Mouse (Mus musculus): Measurements from ENCODE around the gene Arhgef28.

DNA sequence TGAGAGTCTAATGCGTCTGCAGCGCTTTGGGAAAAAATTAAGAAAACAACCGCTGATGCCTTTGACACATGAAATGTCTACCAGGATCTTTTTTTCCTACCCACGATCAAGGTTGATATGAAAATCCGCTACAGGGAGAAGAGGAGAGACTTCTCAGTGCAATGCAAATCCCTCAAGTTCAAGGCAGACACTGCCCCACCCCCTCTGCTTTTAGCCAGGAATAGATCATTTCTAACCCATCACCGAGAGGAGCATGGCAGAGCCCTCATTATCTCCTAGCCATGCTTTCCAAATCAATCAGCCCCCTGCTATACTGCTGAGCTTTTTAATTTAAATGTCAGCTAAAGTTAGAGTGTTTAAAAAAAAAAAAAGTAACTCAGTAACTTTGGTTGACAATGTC lies 318.2 kb downstream of the Arhgef28 start:
- TF ChIP-seq CTCF (IDR thresholded peaks at IDR 0.05 in 2 of 3, conservative IDR thresholded peaks at IDR 0.05 in 1 of 3; ENCODE audit: control insufficient read depth in 1 of 3, insufficient read depth in 1 of 3, low read depth in 2 of 3, low read length in 3 of 3, poor library complexity in 1 of 3, severe bottlenecking in 1 of 3) (no peak), ZMIZ1 (IDR thresholded peaks at IDR 0.05; ENCODE audit: low read depth, low read length) (no peak), RAD21 (IDR thresholded peaks at IDR 0.05; ENCODE audit: low read depth, low read length) (no peak), ETS1 (IDR thresholded peaks at IDR 0.05; ENCODE audit: low read depth, low read length) (no peak), MAZ (IDR thresholded peaks at IDR 0.05; ENCODE audit: low read depth, low read length) (no peak), TAL1 (IDR thresholded peaks at IDR 0.05; ENCODE audit: low read length) (no peak), HCFC1 (IDR thresholded peaks at IDR 0.05; ENCODE audit: low read depth, low read length) (no peak), SIN3A (IDR thresholded peaks at IDR 0.05; ENCODE audit: low read length) (no peak), KAT2A (conservative IDR thresholded peaks at IDR 0.05; ENCODE audit: low read depth, low read length) (no peak), TBP (IDR thresholded peaks at IDR 0.05; ENCODE audit: low read depth, low read length) (no peak), POLR2A (IDR thresholded peaks at IDR 0.05; ENCODE audit: control insufficient read depth in 1 of 2, insufficient read depth in 1 of 2, low read depth in 1 of 2, low read length in 2 of 2, poor library complexity in 1 of 2) (no peak), TCF12 (IDR thresholded peaks at IDR 0.05; ENCODE audit: low read depth, low read length) (no peak)
